Mouse (Mus musculus) erythroid progenitor cell, adult 5-6 weeks (primary cell): ENCODE results near the gene Sla2. TPM values are rescaled to one million over a fixed set of nuclear protein-coding genes. Genes with fewer than 3 reads are reported as not detected.
"Not testable (repeated sequence)": the region's sequence is repeated elsewhere in the genome, so short reads cannot be mapped to it uniquely, and the experiment has no call there.

Experiments
- ATAC-seq: replicated peaks from 2 replicates; pipeline ENCODE4 v1.8.0; 2016; ENCODE audit warnings: moderate number of reproducible peaks, mild to moderate bottlenecking, moderate TSS enrichment, inconsistent platforms; ENCODE audit not compliant: poor library complexity, low FRiP score, severe bottlenecking
- total RNA-seq, 2 experiments: library from RNA; stranded (forward) in 1 of 2; stranded (reverse) in 1 of 2; fragments of 150-400 nt in 1 of 2; fragments of 186-747, 209-891 nt in 1 of 2; gene quantifications; 2 replicates each; pipeline versions ENCODE4 v1.2.3 to v1.2.4; 2015 to 2017; ENCODE audit warnings: low replicate concordance in 2 of 2

Gene Sla2
- total RNA-seq, 2 experiments from 2014 or later, result 0.68 TPM; not detected in 1

DNA sequence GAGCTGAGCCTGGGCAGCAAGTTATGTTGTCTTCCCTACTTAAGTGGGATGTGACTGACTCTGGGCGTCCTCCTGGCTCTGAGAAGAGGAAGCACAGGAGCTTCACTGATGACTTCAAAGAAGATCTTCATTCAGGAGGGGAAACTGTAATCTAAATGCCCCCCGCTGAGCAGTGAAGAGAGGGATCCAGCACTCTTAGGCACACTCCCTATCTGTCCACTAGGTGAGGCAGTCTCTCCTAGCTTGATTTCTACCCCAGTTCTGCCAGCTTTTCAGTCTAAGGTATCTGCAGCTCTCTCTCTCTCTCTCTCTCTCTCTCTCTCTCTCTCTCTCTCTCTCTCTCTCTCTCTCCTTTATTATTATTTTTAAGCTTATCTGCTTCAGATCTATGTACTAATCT lies 16.4 kb upstream of the Sla2 start:
- ATAC-seq, result 0 out of 2 replicates have a peak, but pooled peaks have one; percentile 19

DNA sequence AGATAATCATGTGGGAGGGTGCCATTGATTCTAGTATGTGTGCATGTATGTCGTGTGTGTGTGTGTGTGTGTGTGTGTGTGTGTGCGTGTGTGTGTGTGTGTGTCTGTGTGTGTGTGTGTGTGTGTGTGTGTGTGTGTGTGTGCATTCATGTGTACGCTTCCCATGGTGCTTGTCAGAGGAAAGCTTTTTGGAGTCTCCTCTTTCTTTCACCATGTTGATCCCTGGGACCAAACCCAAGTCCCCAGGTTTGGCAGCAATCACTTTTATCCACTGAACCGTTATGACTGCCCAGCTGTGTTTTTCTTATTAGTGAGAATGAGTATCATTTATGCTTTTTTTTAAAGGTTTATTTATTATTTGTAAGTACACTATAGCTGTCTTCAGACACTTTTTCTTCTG lies 15.4 kb upstream of the Sla2 start:
- not testable (repeated sequence) for ATAC-seq

DNA sequence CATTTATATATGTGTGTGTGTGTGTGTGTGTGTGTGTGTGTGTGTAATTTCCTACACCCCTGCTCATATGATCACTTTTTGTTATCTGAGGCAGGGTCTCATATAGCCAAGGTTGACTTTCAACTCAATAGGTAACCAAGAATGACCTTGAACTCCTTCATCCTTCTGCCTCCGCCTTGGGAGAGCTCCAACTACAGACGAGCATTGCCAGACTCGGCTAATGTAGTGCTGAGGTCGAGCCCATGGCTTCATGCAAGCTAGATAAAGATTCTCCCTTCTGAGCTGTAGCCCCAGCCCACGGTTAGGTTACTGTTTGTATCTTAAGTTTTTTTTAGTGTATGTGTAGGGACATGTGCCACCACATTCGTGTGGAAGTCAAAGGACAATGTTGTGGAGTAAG lies 14.9 kb upstream of the Sla2 start:
- ATAC-seq, result no peak

DNA sequence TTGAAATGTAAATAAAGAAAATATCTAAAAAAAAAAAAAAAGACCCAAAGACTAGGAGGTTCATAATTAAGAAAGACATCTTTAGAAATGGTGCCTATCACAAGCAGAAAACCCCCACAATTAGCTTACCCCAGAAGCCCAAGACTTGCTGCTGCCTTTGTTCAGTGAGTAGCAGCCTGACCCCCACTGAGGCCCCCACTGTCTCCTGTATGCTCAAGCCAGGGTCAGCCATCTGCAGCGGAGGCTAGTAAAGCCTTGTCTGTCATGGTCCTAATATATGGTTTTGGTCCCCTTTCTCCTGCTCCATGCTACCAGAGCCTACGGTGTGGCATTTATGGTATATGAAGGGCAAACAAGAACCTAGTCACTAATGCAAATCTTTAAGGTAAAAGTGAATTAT lies 14.4 kb upstream of the Sla2 start:
- ATAC-seq, result no peak

DNA sequence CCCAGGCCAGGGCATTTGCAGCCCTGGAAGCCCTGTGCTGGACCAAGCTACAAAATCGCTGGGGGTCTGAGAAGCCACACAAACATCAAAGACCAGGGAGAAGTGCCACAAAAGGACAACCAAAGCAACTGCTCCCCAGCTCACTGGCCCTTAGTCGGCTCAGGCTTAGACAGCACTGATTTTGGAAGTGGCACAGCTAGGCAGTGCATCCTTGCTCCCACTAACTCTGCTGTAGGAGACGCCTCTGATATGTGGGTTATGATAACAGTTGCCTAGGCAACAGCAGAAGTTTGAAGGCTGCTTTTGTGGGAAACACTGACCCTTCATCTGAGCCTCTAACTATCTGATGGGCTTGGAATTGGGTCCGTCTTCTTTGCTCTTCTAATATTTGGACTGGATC lies 12.2 kb upstream of the Sla2 start:
- no peak for ATAC-seq

DNA sequence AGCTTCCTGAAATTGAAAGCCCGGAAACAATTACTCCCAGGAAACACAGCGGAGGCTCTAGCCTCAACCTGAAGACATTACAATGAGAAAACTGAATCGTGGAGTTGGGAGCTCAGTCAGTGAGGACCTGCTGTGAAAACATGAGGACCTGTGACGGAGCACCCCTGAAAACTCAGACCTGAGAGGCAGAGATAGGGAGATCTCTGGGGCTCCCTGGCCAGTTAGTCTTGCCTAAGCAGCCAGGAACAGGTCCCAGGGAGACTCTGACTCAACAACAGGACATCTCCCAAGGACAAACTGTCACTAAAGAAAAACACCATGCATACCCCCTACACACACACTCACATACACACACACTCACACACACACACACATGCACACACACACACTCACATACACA lies 11.4 kb upstream of the Sla2 start:
- ATAC-seq, result no peak

DNA sequence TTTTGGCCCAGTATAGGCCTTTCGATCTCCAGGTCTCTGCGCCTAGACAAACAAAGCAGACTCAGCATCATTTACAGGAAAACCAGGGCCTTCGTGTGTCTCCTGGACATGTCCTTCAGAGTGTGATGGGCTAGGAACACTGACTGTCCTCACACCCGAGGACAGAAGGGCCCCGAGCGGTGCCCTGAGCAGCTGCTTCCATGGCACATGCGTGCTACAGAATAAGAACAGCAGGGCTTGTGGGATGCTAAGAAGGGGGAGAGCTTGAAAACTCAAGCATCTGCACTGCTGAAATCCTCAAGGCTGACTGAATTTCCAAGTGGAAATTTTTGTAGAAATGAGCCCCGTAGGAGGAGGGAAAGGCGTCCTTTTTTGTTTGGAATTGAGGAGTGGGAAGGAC lies 10.0 kb upstream of the Sla2 start:
- 0 out of 2 replicates have a peak, but pooled peaks have one; percentile 35 for ATAC-seq

DNA sequence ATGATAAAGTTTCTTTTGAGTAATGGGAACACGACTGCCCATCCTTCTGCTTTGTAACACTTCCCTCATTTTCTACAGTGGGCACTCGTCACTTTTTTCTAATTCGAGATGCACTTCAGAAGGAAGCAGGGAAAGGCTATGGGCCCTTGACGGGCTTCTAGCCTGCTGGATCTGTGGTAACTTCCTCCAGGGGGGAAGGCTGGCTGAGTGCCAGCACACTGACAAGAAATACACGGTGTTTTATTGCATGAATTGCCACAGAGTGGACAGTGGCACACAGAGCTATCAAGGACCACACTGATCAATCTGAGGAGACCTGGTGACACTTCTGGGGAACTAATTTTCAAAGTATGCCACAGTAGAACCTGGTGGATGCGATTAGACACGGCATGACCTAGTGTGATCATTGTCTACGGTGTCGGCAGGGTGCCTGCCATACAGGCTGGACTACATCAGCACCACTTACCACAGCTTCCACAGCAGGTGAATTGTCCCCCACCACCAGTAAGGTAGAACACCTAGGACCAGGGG lies 9.5 kb upstream of the Sla2 start:
- no peak for ATAC-seq

DNA sequence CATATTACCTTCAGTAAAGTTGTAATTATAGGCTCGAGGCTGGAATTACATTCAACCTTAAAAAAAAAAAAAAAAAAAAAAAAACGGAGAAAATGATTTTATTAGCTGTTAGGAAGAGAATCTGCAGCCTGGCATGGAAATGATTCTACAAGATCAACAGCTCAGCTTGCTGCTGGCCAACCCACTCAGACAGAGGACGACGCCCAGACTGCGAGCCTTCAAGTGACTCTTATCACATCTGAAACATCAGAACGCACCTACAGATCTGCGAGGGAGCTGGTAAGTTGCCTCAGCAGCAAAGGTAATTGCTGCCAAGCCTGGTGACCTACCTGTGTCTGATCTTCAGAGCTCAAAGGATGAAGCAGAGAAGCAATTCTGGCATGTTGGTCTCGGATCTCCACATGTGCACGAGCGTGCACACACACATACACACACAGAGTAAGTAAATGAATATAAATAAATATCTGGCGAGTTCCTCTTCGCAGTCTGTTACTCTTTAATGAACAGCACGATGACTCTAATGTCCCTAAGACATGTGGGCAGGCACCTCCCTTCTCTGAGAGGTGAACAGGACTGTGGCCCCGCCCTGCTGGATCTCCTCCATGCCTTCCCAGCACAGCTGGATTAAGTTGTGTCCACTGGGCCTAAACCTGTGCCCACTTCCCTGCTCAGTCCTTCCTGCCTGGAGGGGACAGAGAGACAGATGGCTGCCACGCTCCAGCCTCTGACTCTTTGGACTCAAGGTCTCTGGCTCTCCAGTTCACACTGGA lies 7.7 kb upstream of the Sla2 start:
- ATAC-seq, result no peak

DNA sequence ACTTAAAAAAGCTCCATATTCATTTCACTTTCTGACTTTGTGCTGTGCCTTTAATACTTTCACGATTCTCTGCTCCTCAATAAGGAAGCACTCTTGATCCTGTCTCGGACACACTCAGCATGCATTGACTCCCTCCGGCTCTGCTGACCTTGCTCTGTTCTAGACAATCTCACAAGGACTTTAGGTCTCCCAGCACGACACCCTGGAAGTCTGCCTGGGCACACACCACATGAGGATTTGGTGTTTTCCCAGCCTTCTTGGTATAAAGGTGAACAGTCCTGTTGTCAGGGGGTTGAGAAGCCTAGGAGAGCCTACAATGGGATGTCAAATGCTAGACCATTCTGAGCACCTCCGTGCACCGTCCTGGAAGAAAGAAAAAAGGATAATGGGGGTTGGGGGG lies 5.8 kb upstream of the Sla2 start:
- ATAC-seq, result no peak

DNA sequence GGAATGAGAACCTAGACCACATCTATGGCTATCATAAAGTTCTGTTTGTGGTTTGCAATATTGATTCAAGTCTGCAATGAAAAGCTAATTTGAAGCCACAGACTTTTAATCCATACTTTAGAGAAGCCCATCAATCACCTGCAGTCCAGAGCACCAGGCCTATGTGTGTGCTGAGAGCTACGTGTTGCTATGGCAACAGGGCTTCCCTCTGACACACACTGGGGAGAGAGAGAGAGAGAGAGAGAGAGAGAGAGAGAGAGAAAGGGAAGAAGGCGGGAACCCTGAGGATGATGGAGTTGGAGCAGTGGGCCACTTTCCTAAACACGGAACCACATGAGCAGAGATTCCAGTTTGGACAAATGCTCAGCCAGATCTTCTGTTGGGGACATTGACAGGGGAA lies 5.2 kb upstream of the Sla2 start:
- ATAC-seq, result no peak

DNA sequence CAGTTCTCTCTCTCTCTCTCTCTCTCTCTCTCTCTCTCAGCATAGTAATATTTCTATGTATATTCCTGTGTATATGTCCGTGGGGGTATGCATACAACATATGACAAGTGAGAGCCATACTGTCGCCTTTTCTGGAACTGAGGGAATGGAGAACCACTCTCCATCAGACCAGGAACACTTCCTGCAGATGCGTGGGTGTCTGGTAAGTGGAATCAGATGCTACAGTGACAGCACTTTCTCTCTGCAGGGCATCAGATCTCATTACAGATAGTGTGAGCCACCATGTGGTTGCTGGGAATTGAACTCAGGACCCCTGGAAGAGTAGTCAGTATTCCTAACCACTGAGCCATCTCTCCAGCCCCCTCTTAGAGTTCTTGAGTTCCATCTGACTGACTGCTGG lies 1.5 kb upstream of the Sla2 start:
- no peak for ATAC-seq

DNA sequence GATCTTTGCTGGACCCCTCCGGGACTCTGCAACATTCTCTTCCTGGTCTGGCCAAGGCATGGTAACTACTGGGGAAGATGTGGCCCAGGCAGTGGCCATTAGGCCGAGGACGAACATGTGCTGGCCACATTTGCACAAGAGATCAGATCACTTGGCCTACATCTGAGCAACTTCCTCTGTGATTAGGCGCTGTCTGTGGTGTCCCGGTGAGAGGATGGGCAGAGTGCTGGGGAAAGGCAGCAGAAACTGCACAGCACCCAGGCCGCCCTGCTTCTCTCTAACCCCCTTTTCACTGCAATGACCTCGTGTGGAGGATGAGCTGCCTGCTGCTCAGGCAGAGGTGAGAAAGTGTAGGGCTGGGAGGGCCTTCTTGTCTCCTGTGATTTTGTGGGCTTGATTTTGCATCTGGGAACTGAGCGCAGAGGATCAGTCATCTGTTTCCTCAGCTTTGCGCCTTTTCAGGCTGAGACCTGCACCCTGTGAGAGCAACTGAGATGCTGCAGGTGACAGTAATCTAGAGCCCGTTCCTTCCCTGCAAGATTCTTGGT lies 834 bp downstream of the Sla2 start:
- no peak for ATAC-seq

DNA sequence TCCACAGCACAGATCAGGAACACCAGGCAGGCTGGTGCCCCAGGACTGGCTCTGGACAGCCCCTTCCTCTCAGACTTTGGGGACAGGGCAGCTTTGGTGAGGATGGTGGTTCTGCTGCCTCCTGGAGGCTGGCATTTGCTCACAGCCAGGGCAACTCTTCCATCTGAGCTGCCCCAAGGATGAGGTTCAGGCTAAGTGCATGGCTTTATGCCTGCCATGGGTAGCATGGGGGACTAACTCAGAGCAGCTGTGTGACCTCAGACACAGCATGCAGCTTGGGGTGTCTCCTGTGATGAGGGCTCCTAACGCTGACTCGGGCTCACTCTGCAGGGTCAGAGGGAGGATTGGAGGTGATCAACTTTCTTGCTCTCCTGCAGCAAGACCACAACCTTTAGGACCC lies 1.3 kb downstream of the Sla2 start:
- not testable (repeated sequence) for ATAC-seq

DNA sequence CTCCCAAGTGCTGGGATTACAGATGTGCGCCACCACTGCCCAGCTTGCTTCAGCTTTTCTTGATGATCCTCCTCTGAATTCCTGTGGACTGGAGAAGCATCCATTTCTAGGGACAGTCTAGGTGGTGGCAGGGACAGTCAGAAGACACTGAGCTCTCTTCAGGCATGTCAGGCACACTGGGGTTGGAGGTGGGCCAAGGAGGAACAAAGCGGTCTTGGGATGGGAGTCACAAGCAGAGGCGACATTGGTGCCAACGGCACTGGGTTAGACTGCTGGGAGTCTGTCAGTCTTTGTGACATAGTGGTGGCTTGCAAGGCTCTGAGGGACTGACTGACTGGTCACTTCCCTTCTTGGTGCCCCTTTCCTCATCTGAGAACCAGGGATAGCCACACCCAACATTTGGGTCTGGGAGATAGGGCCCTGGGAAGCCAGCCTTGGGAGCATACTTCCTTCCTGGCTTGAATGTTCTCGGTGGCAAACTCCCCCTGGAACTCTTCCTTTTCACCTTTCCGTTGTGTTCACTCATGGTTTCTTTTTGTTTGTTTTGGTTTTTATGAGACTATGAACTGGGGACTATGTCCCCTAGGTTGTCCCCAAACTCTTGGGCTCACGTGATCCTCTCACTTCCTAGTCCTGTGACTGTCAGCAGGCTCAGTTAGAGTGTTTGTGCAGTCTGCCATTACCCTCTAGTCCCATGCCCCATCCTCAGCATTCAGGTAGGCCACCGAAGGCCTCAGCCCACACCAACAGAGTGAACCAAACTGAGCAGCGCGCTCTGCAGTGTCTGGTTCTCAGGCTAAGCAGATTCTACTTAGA lies 2.4 kb downstream of the Sla2 start:
- no peak for ATAC-seq

DNA sequence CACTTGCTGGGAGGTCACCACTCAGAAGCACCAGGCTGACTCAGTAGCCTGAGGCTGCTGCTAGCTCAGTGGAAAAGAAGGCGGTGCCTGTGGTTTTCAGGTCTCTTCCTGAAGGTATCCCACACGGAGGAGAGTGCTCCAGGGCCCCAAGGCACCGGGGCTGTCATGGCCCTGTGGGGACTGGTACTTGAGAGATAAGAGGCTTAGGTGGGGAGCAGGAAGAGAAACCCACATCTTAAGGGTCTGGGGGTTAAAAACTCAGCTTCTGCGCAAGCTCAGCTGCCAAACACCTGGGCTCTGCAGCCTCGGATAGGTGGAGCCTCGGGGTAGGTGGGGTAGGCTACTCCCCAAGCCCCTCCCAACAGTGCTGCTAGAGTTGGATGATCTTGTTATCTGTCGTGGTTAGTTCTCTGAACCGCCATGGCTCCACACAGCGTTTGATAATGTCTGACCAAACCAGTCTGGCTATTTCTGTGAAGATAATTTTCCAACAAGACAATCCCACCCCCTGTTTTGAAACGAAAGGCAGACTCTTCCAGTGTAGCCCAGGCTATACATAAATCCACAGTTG lies 4.5 kb downstream of the Sla2 start:
- ATAC-seq, result peak; percentile 82

DNA sequence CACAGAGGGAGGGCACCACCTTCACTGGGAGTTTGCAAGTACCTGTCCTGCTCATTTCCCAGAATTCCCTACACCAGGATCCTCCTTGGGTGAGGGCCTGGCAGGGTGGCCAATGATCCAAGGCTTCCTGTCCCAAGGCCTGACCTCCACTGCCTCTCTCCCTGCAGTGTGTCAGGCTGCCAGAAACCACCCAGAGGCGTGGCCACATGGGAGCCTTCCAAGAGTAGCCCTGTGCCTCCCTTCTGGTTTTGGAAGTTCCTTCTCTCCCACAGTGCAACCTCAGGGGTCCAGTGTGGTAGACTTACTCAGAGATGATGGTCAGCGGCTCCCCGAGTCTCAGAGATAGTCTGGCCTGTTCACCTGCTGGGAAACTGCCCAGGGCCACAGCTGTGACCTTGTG lies 7.5 kb downstream of the Sla2 start:
- no peak for ATAC-seq

DNA sequence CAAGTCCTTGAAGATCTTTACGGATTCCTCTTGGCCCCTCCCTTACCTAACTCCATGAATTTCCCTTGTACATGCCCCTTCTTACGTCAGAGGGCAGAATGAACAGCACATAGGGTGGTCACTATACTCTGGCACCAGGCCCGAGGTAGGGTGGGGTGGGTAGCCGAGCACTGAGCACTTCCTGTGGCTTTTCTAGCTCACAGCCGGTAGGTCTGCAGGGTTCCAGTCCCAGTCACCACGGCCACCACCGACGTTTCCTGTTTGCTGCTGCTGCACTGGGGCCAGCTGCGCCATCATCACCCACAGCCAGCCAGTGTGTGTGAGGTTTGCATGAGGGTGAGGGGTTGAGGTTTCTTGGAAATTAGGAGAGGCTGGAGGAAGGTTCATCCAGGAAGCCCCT lies 9.3 kb downstream of the Sla2 start:
- ATAC-seq, result no peak

DNA sequence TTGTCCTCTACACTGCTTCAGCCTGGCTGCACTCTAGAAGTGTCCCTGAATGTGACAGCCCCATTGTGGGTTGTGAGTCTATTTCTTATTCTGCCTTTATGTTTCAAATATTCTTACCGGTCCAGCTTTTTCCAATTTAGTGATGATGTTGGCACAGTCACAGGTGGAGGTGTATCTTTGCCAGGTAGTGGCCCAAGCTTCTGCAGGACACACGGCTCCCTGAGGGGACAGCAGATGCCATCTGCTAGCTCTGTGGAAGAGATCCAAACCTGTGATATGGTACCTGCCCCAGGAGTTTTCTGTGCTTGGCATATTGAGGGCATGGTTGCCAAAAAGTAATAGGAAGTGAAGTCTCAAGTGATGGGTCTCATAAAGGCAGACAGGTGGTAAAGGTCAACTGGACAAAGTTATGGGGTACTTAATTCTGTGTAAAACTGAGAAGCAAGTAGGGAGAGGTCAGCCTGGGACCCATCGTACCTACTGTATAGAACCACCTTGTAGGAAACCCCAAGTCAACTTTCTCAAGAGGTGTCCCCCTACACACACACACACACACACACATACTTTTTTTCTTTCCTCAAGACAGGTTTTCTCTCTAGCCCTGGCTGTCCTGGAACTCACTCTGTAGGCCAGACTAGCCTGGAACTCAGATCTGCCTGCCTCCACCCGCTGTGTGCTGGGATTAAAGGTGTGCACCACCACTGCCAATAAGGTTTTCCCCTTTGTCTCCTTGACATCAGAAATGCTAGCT lies 12.1 kb downstream of the Sla2 start:
- ATAC-seq, result no peak
